Mouse (Mus musculus) brain, embryonic 18.5 days (tissue): ENCODE measurements at regions not wholly inside any gene's neighbourhood (a gene's known extent, or its start where the extent isn't known, plus 50 kb on each side); places are given as distances from the start of the nearest gene placed in this dataset.
A peak's percentile ranks its signal among the peaks of the same experiment; 100 is the strongest.

Experiments
- DNase-seq: peaks from one replicate; pipeline ENCODE4 v3.0.0-alpha.2; 2012; ENCODE audit warnings: low read depth, low spot score

- DNase-seq = no peak
These were observed 2482.1 kb upstream of the 5930422O12Rik start for GRCm38 (mm10) chr8:30946154-30947065.

DNA sequence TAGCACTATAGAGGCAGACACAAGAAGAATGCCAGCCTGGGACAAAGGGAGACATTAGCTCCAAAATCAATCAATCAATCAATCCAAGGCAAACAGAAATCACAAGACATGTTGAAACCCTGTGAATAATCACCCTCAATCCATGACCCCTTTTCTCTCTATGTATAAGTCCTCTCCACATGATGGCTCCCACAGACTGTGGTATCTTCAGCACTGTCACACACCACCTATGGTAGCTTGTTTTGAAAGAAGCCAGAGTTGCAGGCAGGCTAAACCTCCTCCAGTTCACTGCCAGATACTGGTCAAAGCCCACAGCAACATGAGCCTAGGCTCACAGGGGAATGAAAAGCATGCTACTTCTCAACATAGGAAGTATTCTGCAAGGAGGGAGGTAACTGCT, 2475.7 kb upstream of the 5930422O12Rik start:
- no peak for DNase-seq

DNA sequence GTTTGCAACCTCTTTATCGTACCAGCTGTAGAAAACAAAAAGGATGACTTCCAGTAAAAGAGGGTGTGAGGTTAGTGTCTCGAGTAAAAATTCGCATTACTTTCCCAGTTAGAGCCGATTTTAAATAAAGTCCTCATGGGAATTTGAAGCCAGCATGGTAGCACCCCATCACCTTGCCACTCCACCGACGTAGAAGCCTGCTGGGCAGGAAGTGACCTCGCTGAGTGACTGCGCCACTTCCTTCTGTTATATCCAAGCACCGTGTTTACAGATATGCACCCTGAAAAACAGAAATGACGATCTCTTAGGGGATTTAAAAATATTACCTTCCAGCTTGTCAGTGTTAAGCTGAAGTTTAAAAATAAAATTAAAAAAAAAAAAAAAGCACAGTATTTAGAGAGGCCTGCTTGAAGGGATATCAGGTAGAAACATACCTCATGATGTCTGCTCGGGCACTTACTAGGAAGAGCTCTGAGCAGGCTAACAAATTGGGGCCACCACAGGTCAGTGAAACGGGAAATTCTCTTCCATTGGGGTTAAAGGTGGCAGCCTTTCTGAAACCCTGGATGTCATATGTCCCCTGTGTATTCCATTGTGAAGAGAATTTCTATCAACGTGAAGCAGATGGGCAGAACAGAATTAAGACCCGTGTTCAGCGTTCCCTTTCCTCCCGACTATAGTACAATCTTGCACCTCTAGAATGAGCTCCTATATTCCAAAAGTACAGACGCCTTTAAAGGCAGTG, 2468.9 kb upstream of the 5930422O12Rik start:
- no peak for DNase-seq

DNA sequence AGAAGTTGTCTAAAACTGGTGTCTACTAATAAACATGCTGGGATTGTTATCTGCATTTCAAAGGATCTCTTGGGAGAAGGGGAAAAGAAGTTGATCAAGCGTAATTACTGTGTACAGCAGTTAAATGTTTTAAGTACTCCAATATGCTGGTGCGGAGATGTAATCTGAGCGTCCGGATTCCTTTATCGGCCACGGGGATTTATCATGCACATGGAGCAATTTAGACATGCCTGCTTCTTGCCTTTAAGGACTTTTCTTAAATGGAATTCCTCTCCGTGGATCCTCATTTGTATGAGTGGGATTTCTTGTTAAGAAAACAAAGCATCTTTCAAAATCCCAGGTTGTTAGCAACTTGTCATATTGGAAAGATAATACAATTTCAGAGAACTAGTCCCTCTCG, 2468.0 kb upstream of the 5930422O12Rik start:
- no peak for DNase-seq

DNA sequence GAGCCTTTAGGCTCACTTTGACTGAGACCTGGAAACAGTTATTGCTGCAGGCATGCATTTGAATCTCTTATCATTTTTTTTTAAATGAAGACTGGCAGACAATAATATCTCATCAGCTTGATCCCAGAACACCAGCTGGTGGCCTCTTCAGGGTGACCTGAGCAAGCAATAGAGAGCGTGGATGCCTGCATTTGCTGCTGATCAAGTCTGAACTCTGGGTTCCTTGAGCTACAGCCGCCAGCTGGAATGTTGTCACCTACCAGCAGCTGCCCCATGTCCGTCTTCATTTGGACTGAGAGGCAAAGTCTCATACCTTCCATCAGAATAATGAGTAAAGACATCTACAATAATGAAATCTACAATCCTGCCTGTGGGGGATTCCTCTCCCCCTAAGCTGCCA, 2466.3 kb upstream of the 5930422O12Rik start:
- DNase-seq = no peak

- no peak for DNase-seq
These were observed 2445.7 kb upstream of the 5930422O12Rik start for GRCm38 (mm10) chr8:30982814-30983213.

DNA sequence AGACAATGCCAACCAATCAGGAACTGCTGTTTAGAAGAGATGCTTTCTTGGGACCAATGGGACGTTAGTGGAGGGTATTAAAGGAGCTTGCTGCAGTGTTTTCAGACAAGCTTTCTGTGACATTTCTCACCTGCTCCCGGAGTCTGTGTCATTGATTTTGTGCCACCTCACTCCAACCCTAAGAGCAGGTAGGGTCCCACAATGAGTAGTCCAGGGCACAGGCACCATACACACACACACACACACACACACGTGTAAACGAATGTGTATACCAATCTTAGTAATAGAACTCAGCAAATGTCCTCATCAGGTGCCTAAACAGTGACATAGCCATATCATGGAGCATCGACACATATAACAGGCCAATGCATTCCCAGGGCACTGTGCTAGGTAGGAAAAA, 2440.5 kb upstream of the 5930422O12Rik start:
- no peak for DNase-seq

GRCm38 (mm10) chr8:30998657-30999056, 2429.9 kb upstream of the 5930422O12Rik start:
- DNase-seq = no peak

- no peak for DNase-seq
These were observed 2428.4 kb upstream of the 5930422O12Rik start for GRCm38 (mm10) chr8:31000120-31000519.

- no peak for DNase-seq
These were observed 2426.4 kb upstream of the 5930422O12Rik start for GRCm38 (mm10) chr8:31001980-31002730.

GRCm38 (mm10) chr8:31008309-31008708, 2420.2 kb upstream of the 5930422O12Rik start:
- no peak for DNase-seq

- no peak for DNase-seq
These were observed 2416.4 kb upstream of the 5930422O12Rik start for GRCm38 (mm10) chr8:31012068-31012467.

- peak; percentile 64 for DNase-seq
These were observed 2396.6 kb upstream of the 5930422O12Rik start for GRCm38 (mm10) chr8:31031721-31032591.

DNA sequence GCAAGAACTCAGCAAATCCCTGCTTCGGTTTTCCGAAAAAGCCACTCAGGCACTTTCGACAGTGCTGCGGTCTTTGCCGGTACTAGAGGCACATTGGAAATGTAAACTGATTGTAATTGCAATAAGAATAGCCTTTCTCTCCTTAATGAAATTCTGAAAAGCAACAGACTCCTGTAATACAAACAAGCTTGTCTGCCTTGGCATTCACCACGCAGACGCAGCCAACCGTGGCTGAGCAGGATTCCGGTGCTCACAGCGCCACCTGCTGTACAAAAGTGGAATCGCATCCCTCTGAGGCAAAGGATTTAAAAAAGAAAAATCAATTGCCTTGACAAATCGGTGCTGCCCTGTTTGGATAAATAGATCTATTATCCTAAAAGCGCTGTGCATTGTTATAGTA, 2395.2 kb upstream of the 5930422O12Rik start:
- DNase-seq = peak; percentile 77

DNA sequence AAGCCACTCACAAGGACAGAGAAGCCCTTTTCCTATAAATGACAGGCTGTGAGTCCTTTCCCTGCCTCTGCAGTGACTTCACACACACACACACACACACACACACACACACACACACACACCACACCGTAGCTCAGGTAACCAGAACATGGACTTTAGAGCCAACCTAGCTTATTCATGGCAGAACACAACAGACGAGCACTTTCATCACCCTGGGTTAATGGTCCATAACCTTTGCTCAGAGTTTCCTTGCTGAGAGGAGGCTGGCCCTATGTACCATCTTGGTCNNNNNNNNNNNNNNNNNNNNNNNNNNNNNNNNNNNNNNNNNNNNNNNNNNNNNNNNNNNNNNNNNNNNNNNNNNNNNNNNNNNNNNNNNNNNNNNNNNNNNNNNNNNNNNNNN, 2391.6 kb upstream of the 5930422O12Rik start:
- no peak for DNase-seq
